ENCODE assay signal across 8 mouse cellular contexts in genomic region chr1:38766661-38767572, GRCm38 (mm10).
A peak's percentile ranks its signal among the peaks of the same experiment; 100 is the strongest.
DNase-seq lines count a peak whose midpoint lies in the region; ATAC-seq and TF ChIP-seq lines count a peak whose summit lies in the region.

No protein-coding gene starts in this region.

- H3K4me1 ChIP-seq in hindbrain, embryonic 10.5 days (replicated peaks) = peaks cover 46% of the 10 kb centered on the region
- H3K4me1 ChIP-seq in limb, embryonic 14.5 days (ENCODE audit: control insufficient read depth, insufficient read depth, low read length) = peaks cover 66% of the 10 kb centered on the region
- peaks cover 22% of the 10 kb centered on the region for H3K4me1 ChIP-seq in midbrain, embryonic 14.5 days (ENCODE audit: control insufficient read depth, insufficient read depth, low read length)

- peak; percentile 71; the same call in 1 of the 2 replicates for ATAC-seq in erythroblast, adult 5-6 weeks (replicated peaks; ENCODE audit: low FRiP score, poor library complexity, severe bottlenecking)
- peak; percentile 84 for ATAC-seq in limb, embryonic 14.5 days (ENCODE audit: low FRiP score, low read depth)
- peak; percentile 72 for ATAC-seq in midbrain, embryonic 14.5 days (ENCODE audit: low FRiP score, low TSS enrichment)
- ATAC-seq in activated CD4-positive, CD25-positive, alpha-beta regulatory T cell, adult 4 months = no peak

- H3K4me3 ChIP-seq in hindbrain, embryonic 10.5 days = peak overlapping the region; percentile 33
- peak overlapping the region; percentile 31 for H3K4me3 ChIP-seq in limb, embryonic 14.5 days (replicated peaks; ENCODE audit: low read length)
- H3K4me3 ChIP-seq in midbrain, embryonic 14.5 days (replicated peaks; ENCODE audit: low read depth, low read length) = no peak overlapping the region

- H3K27ac ChIP-seq in hindbrain, embryonic 10.5 days = peak overlapping the region; percentile 84
- peak overlapping the region; percentile 75 for H3K27ac ChIP-seq in limb, embryonic 14.5 days (replicated peaks; ENCODE audit: low read depth, low read length)
- H3K27ac ChIP-seq in midbrain, embryonic 14.5 days (replicated peaks; ENCODE audit: low read depth, low read length) = peak overlapping the region; percentile 65

- H3K4me2 ChIP-seq in limb, embryonic 14.5 days (replicated peaks; ENCODE audit: low read depth, low read length, severe bottlenecking) = peak overlapping the region; percentile 48
- peak overlapping the region; percentile 28 for H3K4me2 ChIP-seq in midbrain, embryonic 14.5 days (ENCODE audit: low read length)

- no peak for TF ChIP-seq POLR2A in brain, embryonic 14.5 days (IDR thresholded peaks at IDR 0.05; ENCODE audit: borderline replicate concordance, extremely low read depth, insufficient read depth, insufficient read length, poor library complexity, severe bottlenecking)
- no peak for TF ChIP-seq POLR2A in limb, embryonic 14.5 days (IDR thresholded peaks at IDR 0.05; ENCODE audit: borderline replicate concordance, extremely low read depth, insufficient read depth, insufficient read length)

- no peak for TF ChIP-seq CTCF in brain, embryonic 14.5 days (IDR thresholded peaks at IDR 0.05; ENCODE audit: borderline replicate concordance, extremely low read depth, insufficient read depth, insufficient read length)

- H3K27me3 ChIP-seq in hindbrain, embryonic 10.5 days (ENCODE audit: insufficient read depth, poor library complexity, severe bottlenecking) = peaks cover 20% of the 10 kb centered on the region
- no peaks in the 10 kb centered on the region for H3K27me3 ChIP-seq in limb, embryonic 14.5 days (ENCODE audit: control insufficient read depth, insufficient read depth, low read length)
- H3K27me3 ChIP-seq in midbrain, embryonic 14.5 days (ENCODE audit: control insufficient read depth, insufficient read depth, low read length) = no peaks in the 10 kb centered on the region

- no peaks in the 10 kb centered on the region for H3K9me3 ChIP-seq in hindbrain, embryonic 10.5 days
- H3K9me3 ChIP-seq in limb, embryonic 14.5 days (ENCODE audit: control insufficient read depth, low read length) = no peaks in the 10 kb centered on the region
- H3K9me3 ChIP-seq in midbrain, embryonic 14.5 days (ENCODE audit: control insufficient read depth, low read length) = no peaks in the 10 kb centered on the region

- H3K36me3 ChIP-seq in hindbrain, embryonic 10.5 days = no peaks in the 10 kb centered on the region
- H3K36me3 ChIP-seq in limb, embryonic 14.5 days (ENCODE audit: control insufficient read depth, insufficient read depth, low read length) = no peaks in the 10 kb centered on the region
- H3K36me3 ChIP-seq in midbrain, embryonic 14.5 days (ENCODE audit: control insufficient read depth, insufficient read depth, low read length) = no peaks in the 10 kb centered on the region

- DNase-seq in brain, embryonic 14.5 days (ENCODE audit: low read depth) = peak; percentile 72
- DNase-seq in hindbrain, embryonic 10.5 days (ENCODE audit: low spot score) = peak; percentile 89
- DNase-seq in limb, embryonic 14.5 days (ENCODE audit: low spot score) = peak; percentile 81
- peak; percentile 80 for DNase-seq in midbrain, embryonic 14.5 days
- no peak for DNase-seq in left cerebral cortex, adult 8-10 months (ENCODE audit: low spot score in 2 of 2)
- DNase-seq in frontal cortex, postnatal 36 days (ENCODE audit: low spot score in 2 of 2) = no peak

- 20% methylated on average over 18 of the region's 18 CpGs for WGBS in hindbrain, embryonic 10.5 days
- WGBS in limb, embryonic 14.5 days = 18% methylated on average over 18 of the region's 18 CpGs
- 26% methylated on average over 18 of the region's 18 CpGs for WGBS in midbrain, embryonic 14.5 days

- peak overlapping the region; percentile 34 for H3K9ac ChIP-seq in limb, embryonic 14.5 days (ENCODE audit: low read depth, low read length, severe bottlenecking)
- no peak overlapping the region for H3K9ac ChIP-seq in midbrain, embryonic 14.5 days (replicated peaks; ENCODE audit: low read length)

Comparison
In these comparisons a context has a peak if more than half of its experiments do, and no peak if none do; other contexts are left out.
1. DNase-seq: peak in brain, embryonic 14.5 days (single experiment), hindbrain, embryonic 10.5 days (single experiment), limb, embryonic 14.5 days (single experiment) and midbrain, embryonic 14.5 days (single experiment); none in left cerebral cortex, adult 8-10 months (0 of 2) and frontal cortex, postnatal 36 days (0 of 2).
2. Peak in every context shown above with its lines, with median percentiles within 50 percentile points of each other: H3K27ac ChIP-seq.